Mouse (Mus musculus): ENCODE measurements around the gene Tinf2. TPM values are rescaled to one million over a fixed set of nuclear protein-coding genes. Genes with fewer than 3 reads are reported as not detected.

The Tinf2 gene
- 13.6 TPM for polyA plus RNA-seq (2014; fragmentation: Illumina TruSeq; extraction: RNeasy Lipid Tissue Mini Kit (QIAGEN cat#74804); ENCODE audit: low read depth, low replicate concordance)

GRCm38 (mm10) chr14:55681160-55682117, at the start of gene Tinf2:
Tinf2 (minus strand) TSS chr14:55681820.

GRCm38 (mm10) chr14:55721700-55722437, 40.2 kb upstream of the Tinf2 start, which contains the start of gene Rabggta:
Rabggta (minus strand) TSS chr14:55722263.

GRCm38 (mm10) chr14:55713729-55714122, 32.1 kb upstream of the Tinf2 start, which contains the start of gene Tgm1:
Tgm1 (minus strand) TSS chr14:55713926.

GRCm38 (mm10) chr14:55671833-55672740, 9.5 kb downstream of the Tinf2 start, which contains the start of the genes Gmpr2 and Nedd8:
Gmpr2 (plus strand) TSS chr14:55671941.
Nedd8 (minus strand) TSS chr14:55672124.

GRCm38 (mm10) chr14:55659960-55660573, 21.6 kb downstream of the Tinf2 start, which contains the start of gene Mdp1:
Mdp1 (minus strand) TSS chr14:55660508.

GRCm38 (mm10) chr14:55649884-55650283, 31.7 kb downstream of the Tinf2 start, which contains the start of gene Tssk4:
Tssk4 (plus strand) TSS chr14:55650184.

GRCm38 (mm10) chr14:55643060-55643907, 38.3 kb downstream of the Tinf2 start, which contains the start of gene Tm9sf1:
Tm9sf1 (minus strand) TSS chr14:55643806.

GRCm38 (mm10) chr14:55637795-55638194, 43.8 kb downstream of the Tinf2 start, which contains the start of gene Gm49378:
Gm49378 (minus strand) TSS chr14:55637895.

GRCm38 (mm10) chr14:55635523-55636007, 46.1 kb downstream of the Tinf2 start, which contains the start of gene Ipo4:
Ipo4 (minus strand) TSS chr14:55635957.

Other genes starting within 250 kb of the Tinf2 start
- gene Dhrs4, start 203.1 kb downstream of the Tinf2 start, polyA plus RNA-seq (2014; fragmentation: Illumina TruSeq; extraction: RNeasy Lipid Tissue Mini Kit (QIAGEN cat#74804); ENCODE audit: low read depth, low replicate concordance) = 32.3 TPM
- gene Carmil3, start 191.2 kb downstream of the Tinf2 start, polyA plus RNA-seq (2014; fragmentation: Illumina TruSeq; extraction: RNeasy Lipid Tissue Mini Kit (QIAGEN cat#74804); ENCODE audit: low read depth, low replicate concordance) = not detected
- not detected for gene Cpne6, start 171.4 kb downstream of the Tinf2 start, polyA plus RNA-seq (2014; fragmentation: Illumina TruSeq; extraction: RNeasy Lipid Tissue Mini Kit (QIAGEN cat#74804); ENCODE audit: low read depth, low replicate concordance)
- gene Nrl, start 156.8 kb downstream of the Tinf2 start, polyA plus RNA-seq (2014; fragmentation: Illumina TruSeq; extraction: RNeasy Lipid Tissue Mini Kit (QIAGEN cat#74804); ENCODE audit: low read depth, low replicate concordance) = not detected
- 5.2 TPM for gene Pck2, start 141.6 kb downstream of the Tinf2 start, polyA plus RNA-seq (2014; fragmentation: Illumina TruSeq; extraction: RNeasy Lipid Tissue Mini Kit (QIAGEN cat#74804); ENCODE audit: low read depth, low replicate concordance)
- gene Dcaf11, start 121.8 kb downstream of the Tinf2 start, polyA plus RNA-seq (2014; fragmentation: Illumina TruSeq; extraction: RNeasy Lipid Tissue Mini Kit (QIAGEN cat#74804); ENCODE audit: low read depth, low replicate concordance) = 21.3 TPM
- not detected for gene A730061H03Rik, start 121.4 kb downstream of the Tinf2 start, polyA plus RNA-seq (2014; fragmentation: Illumina TruSeq; extraction: RNeasy Lipid Tissue Mini Kit (QIAGEN cat#74804); ENCODE audit: low read depth, low replicate concordance)
- not detected for gene Fitm1, start 106.2 kb downstream of the Tinf2 start, polyA plus RNA-seq (2014; fragmentation: Illumina TruSeq; extraction: RNeasy Lipid Tissue Mini Kit (QIAGEN cat#74804); ENCODE audit: low read depth, low replicate concordance)
- 139 TPM for gene Psme1, start 103.7 kb downstream of the Tinf2 start, polyA plus RNA-seq (2014; fragmentation: Illumina TruSeq; extraction: RNeasy Lipid Tissue Mini Kit (QIAGEN cat#74804); ENCODE audit: low read depth, low replicate concordance)
- 7.3 TPM for gene Emc9, start 96.5 kb downstream of the Tinf2 start, polyA plus RNA-seq (2014; fragmentation: Illumina TruSeq; extraction: RNeasy Lipid Tissue Mini Kit (QIAGEN cat#74804); ENCODE audit: low read depth, low replicate concordance)
- 171 TPM for gene Psme2, start 90.7 kb downstream of the Tinf2 start, polyA plus RNA-seq (2014; fragmentation: Illumina TruSeq; extraction: RNeasy Lipid Tissue Mini Kit (QIAGEN cat#74804); ENCODE audit: low read depth, low replicate concordance)
- gene Rnf31, start 90.1 kb downstream of the Tinf2 start, polyA plus RNA-seq (2014; fragmentation: Illumina TruSeq; extraction: RNeasy Lipid Tissue Mini Kit (QIAGEN cat#74804); ENCODE audit: low read depth, low replicate concordance) = 10.6 TPM
- 51.9 TPM for gene Irf9, start 78.2 kb downstream of the Tinf2 start, polyA plus RNA-seq (2014; fragmentation: Illumina TruSeq; extraction: RNeasy Lipid Tissue Mini Kit (QIAGEN cat#74804); ENCODE audit: low read depth, low replicate concordance)
- gene Rec8, start 63.8 kb downstream of the Tinf2 start, polyA plus RNA-seq (2014; fragmentation: Illumina TruSeq; extraction: RNeasy Lipid Tissue Mini Kit (QIAGEN cat#74804); ENCODE audit: low read depth, low replicate concordance) = not detected
- 2.9 TPM for gene Ipo4, start 45.9 kb downstream of the Tinf2 start, polyA plus RNA-seq (2014; fragmentation: Illumina TruSeq; extraction: RNeasy Lipid Tissue Mini Kit (QIAGEN cat#74804); ENCODE audit: low read depth, low replicate concordance)
- gene Gm49378, start 43.9 kb downstream of the Tinf2 start, polyA plus RNA-seq (2014; fragmentation: Illumina TruSeq; extraction: RNeasy Lipid Tissue Mini Kit (QIAGEN cat#74804); ENCODE audit: low read depth, low replicate concordance) = 0.63 TPM
- gene Tm9sf1, start 38.0 kb downstream of the Tinf2 start, polyA plus RNA-seq (2014; fragmentation: Illumina TruSeq; extraction: RNeasy Lipid Tissue Mini Kit (QIAGEN cat#74804); ENCODE audit: low read depth, low replicate concordance) = 52.5 TPM
- gene Tssk4, start 31.6 kb downstream of the Tinf2 start, polyA plus RNA-seq (2014; fragmentation: Illumina TruSeq; extraction: RNeasy Lipid Tissue Mini Kit (QIAGEN cat#74804); ENCODE audit: low read depth, low replicate concordance) = 0.50 TPM
- 43.5 TPM for gene Mdp1, start 21.3 kb downstream of the Tinf2 start, polyA plus RNA-seq (2014; fragmentation: Illumina TruSeq; extraction: RNeasy Lipid Tissue Mini Kit (QIAGEN cat#74804); ENCODE audit: low read depth, low replicate concordance)
- gene Gmpr2, start 9.9 kb downstream of the Tinf2 start, polyA plus RNA-seq (2014; fragmentation: Illumina TruSeq; extraction: RNeasy Lipid Tissue Mini Kit (QIAGEN cat#74804); ENCODE audit: low read depth, low replicate concordance) = 26.0 TPM
- gene Nedd8, start 9.7 kb downstream of the Tinf2 start, polyA plus RNA-seq (2014; fragmentation: Illumina TruSeq; extraction: RNeasy Lipid Tissue Mini Kit (QIAGEN cat#74804); ENCODE audit: low read depth, low replicate concordance) = 50.1 TPM
- not detected for gene Tgm1, start 32.1 kb upstream of the Tinf2 start, polyA plus RNA-seq (2014; fragmentation: Illumina TruSeq; extraction: RNeasy Lipid Tissue Mini Kit (QIAGEN cat#74804); ENCODE audit: low read depth, low replicate concordance)
- gene Rabggta, start 40.4 kb upstream of the Tinf2 start, polyA plus RNA-seq (2014; fragmentation: Illumina TruSeq; extraction: RNeasy Lipid Tissue Mini Kit (QIAGEN cat#74804); ENCODE audit: low read depth, low replicate concordance) = 0.73 TPM
- 15.3 TPM for gene Dhrs1, start 63.9 kb upstream of the Tinf2 start, polyA plus RNA-seq (2014; fragmentation: Illumina TruSeq; extraction: RNeasy Lipid Tissue Mini Kit (QIAGEN cat#74804); ENCODE audit: low read depth, low replicate concordance)
- 3.3 TPM for gene Nop9, start 63.9 kb upstream of the Tinf2 start, polyA plus RNA-seq (2014; fragmentation: Illumina TruSeq; extraction: RNeasy Lipid Tissue Mini Kit (QIAGEN cat#74804); ENCODE audit: low read depth, low replicate concordance)
- gene Cideb, start 76.6 kb upstream of the Tinf2 start, polyA plus RNA-seq (2014; fragmentation: Illumina TruSeq; extraction: RNeasy Lipid Tissue Mini Kit (QIAGEN cat#74804); ENCODE audit: low read depth, low replicate concordance) = 5.6 TPM
- gene Ltb4r2, start 79.6 kb upstream of the Tinf2 start, polyA plus RNA-seq (2014; fragmentation: Illumina TruSeq; extraction: RNeasy Lipid Tissue Mini Kit (QIAGEN cat#74804); ENCODE audit: low read depth, low replicate concordance) = not detected
- gene Ltb4r1, start 84.1 kb upstream of the Tinf2 start, polyA plus RNA-seq (2014; fragmentation: Illumina TruSeq; extraction: RNeasy Lipid Tissue Mini Kit (QIAGEN cat#74804); ENCODE audit: low read depth, low replicate concordance) = not detected
- 0.19 TPM for gene Adcy4, start 102.3 kb upstream of the Tinf2 start, polyA plus RNA-seq (2014; fragmentation: Illumina TruSeq; extraction: RNeasy Lipid Tissue Mini Kit (QIAGEN cat#74804); ENCODE audit: low read depth, low replicate concordance)
- gene Ripk3, start 107.0 kb upstream of the Tinf2 start, polyA plus RNA-seq (2014; fragmentation: Illumina TruSeq; extraction: RNeasy Lipid Tissue Mini Kit (QIAGEN cat#74804); ENCODE audit: low read depth, low replicate concordance) = 4.4 TPM
- gene Nfatc4, start 141.3 kb upstream of the Tinf2 start, polyA plus RNA-seq (2014; fragmentation: Illumina TruSeq; extraction: RNeasy Lipid Tissue Mini Kit (QIAGEN cat#74804); ENCODE audit: low read depth, low replicate concordance) = 2.6 TPM
- 0.35 TPM for gene Nynrin, start 172.2 kb upstream of the Tinf2 start, polyA plus RNA-seq (2014; fragmentation: Illumina TruSeq; extraction: RNeasy Lipid Tissue Mini Kit (QIAGEN cat#74804); ENCODE audit: low read depth, low replicate concordance)
- 2.5 TPM for gene Cbln3, start 202.6 kb upstream of the Tinf2 start, polyA plus RNA-seq (2014; fragmentation: Illumina TruSeq; extraction: RNeasy Lipid Tissue Mini Kit (QIAGEN cat#74804); ENCODE audit: low read depth, low replicate concordance)
- 85.5 TPM for gene Khnyn, start 203.1 kb upstream of the Tinf2 start, polyA plus RNA-seq (2014; fragmentation: Illumina TruSeq; extraction: RNeasy Lipid Tissue Mini Kit (QIAGEN cat#74804); ENCODE audit: low read depth, low replicate concordance)
- 8.1 TPM for gene Sdr39u1, start 218.5 kb upstream of the Tinf2 start, polyA plus RNA-seq (2014; fragmentation: Illumina TruSeq; extraction: RNeasy Lipid Tissue Mini Kit (QIAGEN cat#74804); ENCODE audit: low read depth, low replicate concordance)

All from sigmoid colon, adult 10 weeks (tissue).